Mouse (Mus musculus) neural tube, embryonic 12.5 days (tissue): Measurements from ENCODE around the gene Iqgap2. TPM values are rescaled to one million over a fixed set of nuclear protein-coding genes. Genes with fewer than 3 reads are reported as not detected.

ENCODE experiments used
- ATAC-seq: fragments of 200-750 bp; cut with Nextera tagmentation; 2 replicates; pipeline ENCODE4 v1.8.0; 2017; ENCODE audit warnings: low read depth, mild to moderate bottlenecking, moderate TSS enrichment, moderate library complexity; ENCODE audit not compliant: low FRiP score
- H3K27ac ChIP-seq: fragments of 300-500 bp; sonication (generic); 2 replicates; pipeline ENCODE4 v1.5.1; 2016
- H3K27me3 ChIP-seq: fragments of 300-500 bp; sonication (generic); replicated peaks from 2 replicates; pipeline ENCODE4 v1.6.1; 2016; ENCODE audit warnings: mild to moderate bottlenecking
- H3K36me3 ChIP-seq: fragments of 300-500 bp; sonication (generic); 2 replicates; pipeline ENCODE4 v1.6.1; 2016; ENCODE audit warnings: mild to moderate bottlenecking
- H3K4me1 ChIP-seq: fragments of 300-500 bp; sonication (generic); 2 replicates; pipeline ENCODE4 v1.6.1; 2016
- H3K4me2 ChIP-seq: fragments of 300-500 bp; sonication (generic); replicated peaks from 2 replicates; pipeline ENCODE4 v1.6.1; 2016; ENCODE audit warnings: mild to moderate bottlenecking
- H3K4me3 ChIP-seq: fragments of 300-500 bp; sonication (generic); 2 replicates; pipeline ENCODE4 v1.5.1; 2016
- H3K9ac ChIP-seq: fragments of 300-500 bp; sonication (generic); 2 replicates; pipeline ENCODE4 v1.6.1; 2016; ENCODE audit warnings: mild to moderate bottlenecking
- H3K9me3 ChIP-seq: fragments of 300-500 bp; sonication (generic); 2 replicates; pipeline ENCODE4 v1.6.1; 2016; ENCODE audit warnings: mild to moderate bottlenecking
- WGBS: fragments of 180-500 bp; shearing (Covaris S2); methylation state at CpG from one replicate; pipeline ENCODE4 v1.1.7; 2016; 5-methylcytosine and 5-hydroxymethylcytosine counted together
- polyA plus RNA-seq: library from polyadenylated mRNA; unstranded; fragments of >200 nt; fragmentation: Nextera tagmentation; extraction: Ambion mirVana; gene quantifications from 2 replicates; pipeline ENCODE4 v1.2.1, GENCODE M21; 2016

The Iqgap2 gene
- polyA plus RNA-seq, 1 experiment from 2014 or later, result 9.5 TPM

DNA sequence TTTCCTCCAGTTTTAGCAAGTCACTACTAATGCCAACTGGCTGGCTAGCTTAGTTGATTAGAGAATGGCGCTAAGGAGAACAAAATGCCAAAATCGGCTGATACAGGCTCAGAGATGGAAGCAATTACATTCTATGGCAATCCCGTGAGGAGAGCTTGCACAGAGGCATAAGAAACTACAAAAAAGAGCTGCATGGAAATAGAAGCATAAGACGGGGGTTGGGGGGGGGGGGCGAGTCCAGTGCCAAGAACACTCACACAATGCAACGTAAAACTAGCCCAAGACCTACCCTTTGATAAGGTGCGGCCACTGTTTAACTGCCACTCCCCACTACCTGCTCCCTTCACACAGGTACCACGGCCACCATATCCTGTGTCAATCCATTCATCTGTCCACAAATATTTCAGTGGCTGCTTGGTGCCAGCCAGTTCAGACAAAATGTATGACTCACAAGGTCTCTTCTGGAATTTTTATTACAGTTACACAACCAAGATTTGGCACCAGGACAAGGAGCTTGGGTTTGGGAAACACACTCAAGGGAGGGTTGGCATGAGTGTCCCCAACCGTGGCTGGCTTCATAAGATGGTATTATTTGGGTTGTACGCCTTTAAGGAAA, 48.2 kb downstream of the Iqgap2 start:
- WGBS, result 94% methylated on average over 10 of the region's 10 CpGs
- no peak overlapping the region for H3K9ac ChIP-seq
- no peak for ATAC-seq
- H3K27me3 ChIP-seq, result no peaks in the 10 kb centered on the region
- H3K4me1 ChIP-seq, result no peaks in the 10 kb centered on the region
- no peaks in the 10 kb centered on the region for H3K36me3 ChIP-seq
- no peaks in the 10 kb centered on the region for H3K9me3 ChIP-seq
- no peak overlapping the region for H3K4me3 ChIP-seq
- H3K4me2 ChIP-seq, result no peak overlapping the region
- no peak overlapping the region for H3K27ac ChIP-seq

DNA sequence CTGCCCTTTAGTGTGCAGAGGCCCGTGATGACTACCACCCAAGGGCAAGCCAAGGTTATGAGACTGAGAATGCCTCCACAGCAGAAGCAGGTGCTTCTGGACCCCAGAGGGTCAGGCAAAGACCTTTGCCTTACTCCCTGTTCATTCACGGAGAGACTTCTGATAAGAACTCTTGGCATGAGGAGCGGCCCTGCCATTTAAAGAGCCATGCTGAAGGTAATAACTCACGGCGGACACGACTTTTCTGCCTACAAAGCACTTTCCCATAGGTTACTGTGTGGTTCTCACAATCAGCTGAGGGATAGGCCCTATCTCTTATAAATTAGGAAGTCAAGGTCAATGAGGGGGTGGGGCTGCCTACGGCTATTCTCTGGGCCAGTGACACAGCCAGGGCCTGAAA, 48.9 kb downstream of the Iqgap2 start:
- Histone ChIP-seq H3K27me3 (no peaks in the 10 kb centered on the region), H3K4me1 (no peaks in the 10 kb centered on the region), H3K36me3 (no peaks in the 10 kb centered on the region), H3K4me3 (no peak overlapping the region), H3K9ac (no peak overlapping the region), H3K27ac (no peak overlapping the region), H3K4me2 (no peak overlapping the region), H3K9me3 (no peaks in the 10 kb centered on the region)
- no peak for ATAC-seq
- WGBS, result 79% methylated on average over 7 of the region's 7 CpGs

DNA sequence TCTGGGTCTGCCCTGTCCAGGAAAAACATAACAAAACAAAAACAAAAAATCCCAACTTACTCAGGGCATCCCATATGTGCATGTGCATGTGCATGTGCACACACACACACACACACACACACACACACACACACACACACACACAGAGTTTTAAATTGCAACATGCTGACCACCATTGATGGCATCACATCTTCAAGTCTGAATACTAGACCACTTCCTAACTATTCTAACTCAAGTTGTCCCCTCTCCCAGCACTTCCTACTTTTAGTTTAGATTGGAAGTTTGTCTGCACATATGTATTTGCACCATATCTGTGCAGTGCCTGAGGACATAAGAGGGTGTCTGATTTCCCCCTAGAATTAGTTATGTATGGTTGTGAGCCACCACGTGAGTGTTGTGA, 49.8 kb downstream of the Iqgap2 start:
- Histone ChIP-seq H3K9me3 (no peaks in the 10 kb centered on the region), H3K9ac (no peak overlapping the region), H3K4me3 (no peak overlapping the region), H3K27me3 (no peaks in the 10 kb centered on the region), H3K27ac (no peak overlapping the region), H3K4me1 (no peaks in the 10 kb centered on the region), H3K36me3 (no peaks in the 10 kb centered on the region), H3K4me2 (no peak overlapping the region)
- 79% methylated on average over 1 of the region's 1 CpGs for WGBS
- no peak for ATAC-seq

GRCm38 (mm10) chr13:95836944-95837343, 54.8 kb downstream of the Iqgap2 start:
- no peak overlapping the region for H3K27ac ChIP-seq
- 82% methylated on average over 3 of the region's 3 CpGs for WGBS
- no peak overlapping the region for H3K9ac ChIP-seq
- no peaks in the 10 kb centered on the region for H3K27me3 ChIP-seq
- H3K9me3 ChIP-seq, result no peaks in the 10 kb centered on the region
- H3K4me2 ChIP-seq, result no peak overlapping the region
- H3K4me1 ChIP-seq, result no peaks in the 10 kb centered on the region
- H3K36me3 ChIP-seq, result peaks cover 2% of the 10 kb centered on the region; the same call in 1 of the 2 replicates
- no peak for ATAC-seq
- H3K4me3 ChIP-seq, result no peak overlapping the region

GRCm38 (mm10) chr13:95833473-95833872, 58.2 kb downstream of the Iqgap2 start:
- no peaks in the 10 kb centered on the region for H3K27me3 ChIP-seq
- no peaks in the 10 kb centered on the region for H3K9me3 ChIP-seq
- no peaks in the 10 kb centered on the region for H3K4me1 ChIP-seq
- H3K4me3 ChIP-seq, result no peak overlapping the region
- H3K9ac ChIP-seq, result no peak overlapping the region
- H3K27ac ChIP-seq, result no peak overlapping the region
- no peak for ATAC-seq
- no peak overlapping the region for H3K4me2 ChIP-seq
- 91% methylated on average over 6 of the region's 6 CpGs for WGBS
- H3K36me3 ChIP-seq, result peaks cover 2% of the 10 kb centered on the region; the same call in 1 of the 2 replicates

DNA sequence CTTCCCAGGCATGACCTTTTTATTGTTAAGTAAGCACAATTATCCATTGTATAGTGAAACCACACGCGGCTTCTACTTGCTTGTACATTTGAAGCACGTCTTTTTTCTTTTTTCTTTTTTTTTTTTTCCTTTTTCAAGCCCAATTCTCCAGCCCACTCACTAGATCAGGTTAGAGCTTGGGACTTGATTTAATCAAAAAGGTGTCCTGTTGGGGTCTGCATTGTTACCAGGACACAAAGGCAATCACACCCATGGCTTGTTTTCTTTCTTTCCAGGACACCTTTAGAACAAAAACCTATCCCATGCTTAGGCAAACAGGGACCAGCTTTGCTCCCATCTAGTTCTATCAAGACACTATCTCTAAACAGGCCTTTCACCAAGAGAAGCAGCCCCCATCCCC, 59.0 kb downstream of the Iqgap2 start:
- Histone ChIP-seq H3K27ac (no peak overlapping the region), H3K9ac (no peak overlapping the region), H3K27me3 (no peaks in the 10 kb centered on the region), H3K4me3 (no peak overlapping the region), H3K4me2 (no peak overlapping the region), H3K4me1 (no peaks in the 10 kb centered on the region), H3K9me3 (no peaks in the 10 kb centered on the region), H3K36me3 (peaks cover 2% of the 10 kb centered on the region; the same call in 1 of the 2 replicates)
- ATAC-seq, result no peak
- 31% methylated on average over 3 of the region's 3 CpGs for WGBS

DNA sequence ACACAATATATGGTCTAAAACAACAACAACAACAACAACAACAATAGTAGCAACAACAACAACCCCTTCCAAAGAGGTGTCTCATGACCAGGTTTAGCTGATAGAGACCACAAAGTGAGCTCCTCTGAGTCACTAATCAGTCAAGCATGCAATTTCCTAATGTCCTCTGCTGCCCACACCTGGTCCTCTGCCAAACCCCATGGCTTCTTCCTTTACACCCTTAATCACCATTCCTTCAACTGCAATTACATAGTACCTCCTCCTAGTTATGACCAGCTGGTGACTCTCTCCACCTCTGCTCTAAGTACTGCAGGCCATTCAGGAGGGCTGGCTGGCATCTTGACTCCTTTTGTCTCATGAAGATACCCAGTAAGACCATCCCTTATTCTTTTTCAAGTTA, 60.0 kb downstream of the Iqgap2 start:
- ATAC-seq, result no peak
- peaks cover 2% of the 10 kb centered on the region; the same call in 1 of the 2 replicates for H3K36me3 ChIP-seq

GRCm38 (mm10) chr13:95829431-95830171, 62.1 kb downstream of the Iqgap2 start:
- no peak overlapping the region for H3K27ac ChIP-seq
- H3K4me3 ChIP-seq, result no peak overlapping the region
- H3K9me3 ChIP-seq, result no peaks in the 10 kb centered on the region
- ATAC-seq, result no peak
- H3K9ac ChIP-seq, result no peak overlapping the region
- H3K36me3 ChIP-seq, result no peaks in the 10 kb centered on the region
- H3K27me3 ChIP-seq, result no peaks in the 10 kb centered on the region
- no peak overlapping the region for H3K4me2 ChIP-seq
- 93% methylated on average over 7 of the region's 7 CpGs for WGBS
- H3K4me1 ChIP-seq, result no peaks in the 10 kb centered on the region

More for the DNA sequence above, 60.0 kb downstream of the Iqgap2 start:
- Histone ChIP-seq H3K9ac (no peak overlapping the region), H3K4me2 (no peak overlapping the region), H3K27ac (no peak overlapping the region), H3K27me3 (no peaks in the 10 kb centered on the region), H3K9me3 (no peaks in the 10 kb centered on the region), H3K4me1 (no peaks in the 10 kb centered on the region), H3K4me3 (no peak overlapping the region)

DNA sequence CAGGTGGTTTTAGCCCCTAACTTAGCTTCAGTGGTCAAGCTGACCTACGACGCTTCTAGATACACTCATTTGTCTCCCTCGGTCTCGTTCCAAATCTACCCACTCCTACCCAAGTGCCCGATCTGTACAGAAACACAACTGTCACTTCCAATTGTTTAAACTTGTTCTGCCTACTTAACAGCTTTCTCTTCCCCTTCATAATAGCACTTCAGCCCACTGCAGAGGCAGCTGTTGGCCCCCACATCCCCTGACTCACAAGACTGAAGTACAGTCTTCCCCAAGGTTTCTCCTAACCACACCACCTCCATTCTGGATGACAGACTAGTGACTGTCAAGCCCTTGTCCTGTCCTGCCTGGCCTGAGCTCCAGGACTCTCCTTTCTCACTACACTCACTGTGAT, 63.1 kb downstream of the Iqgap2 start:
- Histone ChIP-seq H3K27me3 (no peaks in the 10 kb centered on the region), H3K27ac (no peak overlapping the region), H3K9ac (no peak overlapping the region), H3K36me3 (no peaks in the 10 kb centered on the region), H3K4me3 (no peak overlapping the region), H3K4me2 (no peak overlapping the region), H3K4me1 (no peaks in the 10 kb centered on the region), H3K9me3 (no peaks in the 10 kb centered on the region)
- ATAC-seq, result no peak
- 83% methylated on average over 5 of the region's 5 CpGs for WGBS

DNA sequence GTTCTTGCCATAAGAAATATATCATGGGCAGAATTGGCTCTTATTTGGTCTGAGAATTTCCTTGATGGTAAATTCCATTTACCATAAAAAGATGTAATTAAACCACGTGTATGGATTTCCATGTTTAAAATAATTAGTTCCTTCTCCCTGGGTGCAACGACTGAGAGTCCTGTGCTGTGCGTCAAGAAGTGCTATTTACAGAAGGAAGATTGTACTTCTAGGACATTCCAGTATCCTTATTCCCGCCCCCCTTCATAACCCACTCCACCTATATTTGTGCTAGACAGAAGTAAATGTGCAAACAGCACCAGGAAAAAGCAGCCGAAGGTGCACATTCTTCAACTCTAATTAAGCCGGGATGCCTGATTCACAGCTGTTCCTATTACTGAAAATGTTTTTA, 65.5 kb downstream of the Iqgap2 start:
- Histone ChIP-seq H3K27ac (no peak overlapping the region), H3K4me3 (no peak overlapping the region), H3K4me1 (no peaks in the 10 kb centered on the region), H3K36me3 (no peaks in the 10 kb centered on the region), H3K27me3 (no peaks in the 10 kb centered on the region), H3K4me2 (no peak overlapping the region), H3K9ac (no peak overlapping the region), H3K9me3 (no peaks in the 10 kb centered on the region)
- WGBS, result 92% methylated on average over 6 of the region's 6 CpGs
- no peak for ATAC-seq

- no peaks in the 10 kb centered on the region for H3K9me3 ChIP-seq
- 78% methylated on average over 6 of the region's 6 CpGs for WGBS
- no peaks in the 10 kb centered on the region for H3K4me1 ChIP-seq
- no peak overlapping the region for H3K27ac ChIP-seq
- no peak overlapping the region for H3K9ac ChIP-seq
- no peak for ATAC-seq
- H3K36me3 ChIP-seq, result no peaks in the 10 kb centered on the region
- H3K4me3 ChIP-seq, result no peak overlapping the region
- no peak overlapping the region for H3K4me2 ChIP-seq
- H3K27me3 ChIP-seq, result no peaks in the 10 kb centered on the region
These were observed 68.8 kb downstream of the Iqgap2 start for GRCm38 (mm10) chr13:95822918-95823317.

- no peak overlapping the region for H3K27ac ChIP-seq
- no peak overlapping the region for H3K4me3 ChIP-seq
- H3K36me3 ChIP-seq, result no peaks in the 10 kb centered on the region
- 94% methylated on average over 9 of the region's 9 CpGs for WGBS
- H3K9ac ChIP-seq, result no peak overlapping the region
- no peak for ATAC-seq
- no peaks in the 10 kb centered on the region for H3K4me1 ChIP-seq
- H3K9me3 ChIP-seq, result no peaks in the 10 kb centered on the region
- H3K4me2 ChIP-seq, result no peak overlapping the region
- H3K27me3 ChIP-seq, result no peaks in the 10 kb centered on the region
These were observed 71.7 kb downstream of the Iqgap2 start for GRCm38 (mm10) chr13:95820071-95820470.

DNA sequence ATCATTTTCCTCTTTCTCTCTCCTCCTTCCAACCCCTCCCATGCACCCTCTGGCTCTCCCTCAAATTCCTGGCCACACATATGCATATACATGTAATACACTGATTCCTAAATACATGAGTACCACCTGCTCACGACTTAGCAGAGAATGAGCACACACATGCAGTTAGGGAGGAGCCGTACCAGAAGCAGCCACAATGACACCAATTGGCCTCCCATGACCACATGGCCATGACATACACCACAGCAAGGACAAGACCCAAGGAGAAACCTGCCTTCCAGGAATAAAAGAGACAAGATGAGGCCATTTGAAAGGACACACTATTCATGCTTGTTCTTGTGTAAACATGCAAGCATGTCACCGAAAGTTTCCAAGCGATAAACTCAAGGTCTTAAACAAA, 72.8 kb downstream of the Iqgap2 start:
- ATAC-seq, result no peak
- Histone ChIP-seq H3K9me3 (no peaks in the 10 kb centered on the region), H3K4me2 (no peak overlapping the region), H3K9ac (no peak overlapping the region), H3K27me3 (no peaks in the 10 kb centered on the region), H3K27ac (no peak overlapping the region), H3K4me1 (no peaks in the 10 kb centered on the region), H3K4me3 (no peak overlapping the region), H3K36me3 (no peaks in the 10 kb centered on the region)
- WGBS, result 93% methylated on average over 4 of the region's 4 CpGs
